Mouse (Mus musculus) limb, embryonic 14.5 days (tissue): Measurements from ENCODE around the gene Phpt1. TPM values are rescaled to one million over a fixed set of nuclear protein-coding genes. Genes with fewer than 3 reads are reported as not detected.

Experiments used
- ATAC-seq: fragments of 200-750 bp; cut with Nextera tagmentation; 2 replicates; pipeline ENCODE4 v1.8.0; 2017; ENCODE audit warnings: low read depth, moderate number of reproducible peaks, moderate TSS enrichment; ENCODE audit not compliant: low FRiP score
- DNase-seq: peaks from one replicate; pipeline ENCODE4 v3.0.0-alpha.2; 2015; ENCODE audit warnings: low spot score
- H3K27ac ChIP-seq: fragments of 300-500 bp; sonication (generic); replicated peaks from 2 replicates; pipeline ENCODE4 v1.5.1; 2014; ENCODE audit warnings: low read depth, mild to moderate bottlenecking, low read length, moderate library complexity, mixed read lengths
- H3K27me3 ChIP-seq: fragments of 300-500 bp; sonication (generic); 2 replicates; pipeline ENCODE4 v1.6.1; 2014; ENCODE audit warnings: low read length, mixed read lengths; ENCODE audit not compliant: control insufficient read depth, insufficient read depth
- H3K36me3 ChIP-seq: fragments of 300-500 bp; sonication (generic); 2 replicates; pipeline ENCODE4 v1.6.1; 2014; ENCODE audit warnings: mild to moderate bottlenecking, low read length, moderate library complexity, mixed read lengths; ENCODE audit not compliant: control insufficient read depth, insufficient read depth
- H3K4me1 ChIP-seq: fragments of 300-500 bp; sonication (generic); 2 replicates; pipeline ENCODE4 v1.6.1; 2014; ENCODE audit warnings: antibody characterized with exemption, low read length, mixed read lengths; ENCODE audit not compliant: control insufficient read depth, insufficient read depth
- H3K4me2 ChIP-seq: fragments of 300-500 bp; sonication (generic); replicated peaks from 2 replicates; pipeline ENCODE4 v1.6.1; 2014; ENCODE audit warnings: low read depth, mild to moderate bottlenecking, low read length, moderate library complexity; ENCODE audit not compliant: severe bottlenecking
- H3K4me3 ChIP-seq: fragments of 300-500 bp; sonication (generic); replicated peaks from 2 replicates; pipeline ENCODE4 v1.5.1; 2014; ENCODE audit warnings: low read length
- H3K9ac ChIP-seq: fragments of 300-500 bp; sonication (generic); 2 replicates; pipeline ENCODE4 v1.6.1; 2014; ENCODE audit warnings: mild to moderate bottlenecking, low read depth, low read length, moderate library complexity; ENCODE audit not compliant: severe bottlenecking
- H3K9me3 ChIP-seq: fragments of 300-500 bp; sonication (generic); 2 replicates; pipeline ENCODE4 v1.6.1; 2016; ENCODE audit warnings: low read length; ENCODE audit not compliant: control insufficient read depth
- POLR2A ChIP-seq: fragments of 200-500 bp; IDR thresholded peaks from 2 replicates; pipeline ENCODE4 v1.8.0; 2012; ENCODE audit warnings: inconsistent platforms, mild to moderate bottlenecking, moderate library complexity, borderline replicate concordance; ENCODE audit not compliant: insufficient read depth, insufficient read length; ENCODE audit errors: extremely low read depth
- WGBS: fragments of 180-500 bp; shearing (Covaris S2); extraction: QIAGEN DNeasy Blood & Tissue Kit; methylation state at CpG from one replicate; pipeline ENCODE4 v1.1.7; 2014; 5-methylcytosine and 5-hydroxymethylcytosine counted together
- polyA plus RNA-seq, 2 experiments: library from polyadenylated mRNA; depleted of rRNA in 1 of 2; stranded (reverse) in 1 of 2; unstranded in 1 of 2; fragments of >200 nt; fragmentation: Nextera tagmentation in 1 of 2; extraction: Ambion mirVana in 1 of 2; gene quantifications; 2 replicates each; pipeline versions ENCODE4 v1.2.1 to v1.2.3; 2012 to 2014

Gene Phpt1
- polyA plus RNA-seq, 2 experiments: 137 to 167 TPM

GRCm38 (mm10) chr2:25587290-25587689 lies 12.3 kb upstream of the Phpt1 start:
- no peaks in the 10 kb centered on the region for H3K9me3 ChIP-seq
- no peak overlapping the region for H3K9ac ChIP-seq
- peaks cover 3% of the 10 kb centered on the region; the same call in 1 of the 2 replicates for H3K4me1 ChIP-seq
- ATAC-seq (no peak), DNase-seq (no peak)
- no peak for TF ChIP-seq POLR2A
- H3K27me3 ChIP-seq: no peaks in the 10 kb centered on the region
- H3K4me2 ChIP-seq: no peak overlapping the region
- WGBS: 82% methylated on average over 7 of the region's 8 CpGs
- no peak overlapping the region for H3K4me3 ChIP-seq
- H3K27ac ChIP-seq: no peak overlapping the region
- H3K36me3 ChIP-seq: peaks cover 88% of the 10 kb centered on the region

GRCm38 (mm10) chr2:25585601-25586000 lies 10.6 kb upstream of the Phpt1 start:
- H3K27ac ChIP-seq: no peak overlapping the region
- no peak for ATAC-seq
- H3K36me3 ChIP-seq: peaks cover 72% of the 10 kb centered on the region
- H3K4me2 ChIP-seq: no peak overlapping the region
- no peak overlapping the region for H3K4me3 ChIP-seq
- no peaks in the 10 kb centered on the region for H3K9me3 ChIP-seq
- WGBS: 84% methylated on average over 3 of the region's 3 CpGs
- no peak overlapping the region for H3K9ac ChIP-seq
- DNase-seq: no peak
- no peak for TF ChIP-seq POLR2A
- peaks cover 11% of the 10 kb centered on the region; the same call in 1 of the 2 replicates for H3K4me1 ChIP-seq
- H3K27me3 ChIP-seq: peaks cover 7% of the 10 kb centered on the region

- H3K9me3 ChIP-seq: no peaks in the 10 kb centered on the region
- ATAC-seq (no peak), DNase-seq (no peak)
- no peak overlapping the region for H3K4me2 ChIP-seq
- peaks cover 14% of the 10 kb centered on the region for H3K4me1 ChIP-seq
- no peak for TF ChIP-seq POLR2A
- no peak overlapping the region for H3K9ac ChIP-seq
- peaks cover 15% of the 10 kb centered on the region for H3K27me3 ChIP-seq
- no peak overlapping the region for H3K27ac ChIP-seq
- peaks cover 68% of the 10 kb centered on the region for H3K36me3 ChIP-seq
- 87% methylated on average over 4 of the region's 4 CpGs for WGBS
- no peak overlapping the region for H3K4me3 ChIP-seq
Measured at GRCm38 (mm10) chr2:25584856-25585255, 9.8 kb upstream of the Phpt1 start.

DNA sequence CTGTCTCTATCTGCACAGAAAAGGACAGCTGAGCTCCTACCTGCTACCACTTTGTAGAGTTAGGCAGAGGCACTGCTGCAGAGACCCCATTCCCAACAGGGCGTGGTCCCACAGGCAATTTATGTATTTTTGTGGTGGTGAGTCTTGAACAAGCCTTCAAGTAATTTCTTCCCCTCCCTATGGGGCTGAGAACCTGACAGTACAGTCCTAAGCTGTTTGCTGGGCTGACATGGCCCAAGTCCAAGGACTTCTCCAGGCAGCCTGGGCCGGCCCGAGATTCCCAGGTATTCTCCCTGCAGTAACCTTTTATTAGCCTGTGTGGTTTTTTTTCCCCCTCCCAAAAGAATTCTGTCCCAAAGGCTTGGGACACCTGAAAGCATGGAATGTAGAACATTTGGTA lies 9.1 kb upstream of the Phpt1 start:
- peaks cover 20% of the 10 kb centered on the region for H3K4me1 ChIP-seq
- H3K27me3 ChIP-seq: peaks cover 22% of the 10 kb centered on the region
- H3K36me3 ChIP-seq: peaks cover 61% of the 10 kb centered on the region
- no peaks in the 10 kb centered on the region for H3K9me3 ChIP-seq
- no peak overlapping the region for H3K4me3 ChIP-seq
- no peak overlapping the region for H3K9ac ChIP-seq
- no peak overlapping the region for H3K27ac ChIP-seq
- no peak for DNase-seq
- no peak for ATAC-seq
- 81% methylated on average over 3 of the region's 3 CpGs for WGBS
- no peak overlapping the region for H3K4me2 ChIP-seq
- TF ChIP-seq POLR2A: no peak

DNA sequence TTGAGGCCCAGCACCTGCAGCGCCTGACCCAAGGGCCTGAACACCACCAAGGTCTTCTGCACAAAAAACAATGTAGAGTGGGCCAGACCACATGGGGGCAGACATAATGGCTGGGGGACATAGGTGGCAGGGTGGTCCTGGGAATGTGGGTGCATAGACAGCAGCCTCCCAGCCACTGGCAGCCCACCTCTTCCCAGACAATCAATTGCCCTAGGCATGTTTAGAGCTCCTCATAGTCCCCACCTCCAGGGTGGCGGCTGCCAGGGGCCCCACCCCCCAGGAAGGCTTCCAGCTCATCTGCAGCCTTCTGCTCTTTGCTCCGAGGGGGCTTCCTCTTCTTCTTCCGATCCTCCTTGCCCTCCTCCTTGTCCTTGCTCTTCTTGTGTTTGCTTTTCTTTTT lies 8.5 kb upstream of the Phpt1 start:
- WGBS: 78% methylated on average over 4 of the region's 4 CpGs
- H3K4me1 ChIP-seq: peaks cover 20% of the 10 kb centered on the region
- no peak overlapping the region for H3K9ac ChIP-seq
- no peaks in the 10 kb centered on the region for H3K9me3 ChIP-seq
- no peak for TF ChIP-seq POLR2A
- peaks cover 28% of the 10 kb centered on the region for H3K27me3 ChIP-seq
- H3K4me2 ChIP-seq: no peak overlapping the region
- H3K27ac ChIP-seq: no peak overlapping the region
- no peak overlapping the region for H3K4me3 ChIP-seq
- ATAC-seq (no peak), DNase-seq (no peak)
- peaks cover 57% of the 10 kb centered on the region for H3K36me3 ChIP-seq

- Histone ChIP-seq H3K27me3 (peaks cover 32% of the 10 kb centered on the region), H3K9me3 (no peaks in the 10 kb centered on the region), H3K36me3 (peaks cover 53% of the 10 kb centered on the region), H3K4me2 (no peak overlapping the region), H3K27ac (no peak overlapping the region), H3K9ac (no peak overlapping the region), H3K4me1 (peaks cover 20% of the 10 kb centered on the region), H3K4me3 (no peak overlapping the region)
- ATAC-seq (no peak), DNase-seq (no peak)
- no peak for TF ChIP-seq POLR2A
- 87% methylated on average over 6 of the region's 6 CpGs for whole genome bisulfite sequencing
Measured at GRCm38 (mm10) chr2:25583120-25583481, 8.1 kb upstream of the Phpt1 start.
